Mouse (Mus musculus) regulatory T cell (primary cell): ENCODE measurements around the gene Zfp157.
"Not testable (repeated sequence)": the region's sequence is repeated elsewhere in the genome, so short reads cannot be mapped to it uniquely, and the experiment has no call there.

ENCODE experiments used
- in situ Hi-C: fragments of 300-600 bp; cut with MboI, MseI; formaldehyde crosslinking; loops from one replicate; pipeline ENCODE4 v1.15.1; 2025; ENCODE audit warnings: high pct_unique_total_duplicates

Gene Zfp157

GRCm38 (mm10) chr5:138441286-138442194 is at the start of gene Zfp157:
Gene Zfp157 (plus strand): TSS chr5:138441468.
- in situ Hi-C loops = no loop called here

GRCm38 (mm10) chr5:138397795-138398337 is 43.4 kb upstream of the Zfp157 start:
- in situ Hi-C loops = no loop called here

- in situ Hi-C loops = not testable (repeated sequence)
Measured at GRCm38 (mm10) chr5:138400431-138400830, 40.8 kb upstream of the Zfp157 start.

- in situ Hi-C loops = no loop called here
Measured at GRCm38 (mm10) chr5:138458371-138458770, 17.1 kb downstream of the Zfp157 start.

- in situ Hi-C loops = no loop called here
Measured at GRCm38 (mm10) chr5:138459107-138459506, 17.8 kb downstream of the Zfp157 start.

GRCm38 (mm10) chr5:138473601-138474000 is 32.3 kb downstream of the Zfp157 start:
- in situ Hi-C loops = loop anchor here (5.0 kb wide), 1 partner anchor 184 kb away; no protein-coding TSS in a partner anchor

GRCm38 (mm10) chr5:138504548-138504947 is 63.3 kb downstream of the Zfp157 start:
- in situ Hi-C loops = loop anchor here (10.0 kb wide), 1 partner anchor 150 kb away; no protein-coding TSS in a partner anchor
